Mouse (Mus musculus) bone marrow macrophage, adult 2 months (primary cell): ENCODE measurements at regions not wholly inside any gene's neighbourhood (a gene's known extent, or its start where the extent isn't known, plus 50 kb on each side); places are given as distances from the start of the nearest gene placed in this dataset.

Experiments
- H3K27ac ChIP-seq: 2 replicates; pipeline ENCODE4 v1.5.1; 2012; ENCODE audit warnings: low read depth, low read length; ENCODE audit not compliant: insufficient read depth
- H3K4me1 ChIP-seq: 2 replicates; pipeline ENCODE4 v1.6.1; 2012; ENCODE audit warnings: low read length; ENCODE audit not compliant: control insufficient read depth, insufficient read depth
- H3K4me3 ChIP-seq: 2 replicates; pipeline ENCODE4 v1.5.1; 2012; ENCODE audit warnings: mild to moderate bottlenecking, low read length, moderate library complexity; ENCODE audit not compliant: insufficient read depth
- CTCF ChIP-seq: IDR thresholded peaks from 2 replicates; pipeline ENCODE4 v1.5.1; 2012; ENCODE audit warnings: low read depth, mild to moderate bottlenecking, low read length, moderate library complexity
- POLR2A ChIP-seq: IDR thresholded peaks from 2 replicates; pipeline ENCODE4 v1.6.1; 2012; ENCODE audit warnings: mild to moderate bottlenecking, low read depth, low read length, borderline replicate concordance

GRCm38 (mm10) chr15:59954345-59954744 lies 62.1 kb downstream of the 4933412E24Rik start:
- H3K27ac ChIP-seq, result no peak overlapping the region
- TF ChIP-seq POLR2A, result no peak
- no peak for TF ChIP-seq CTCF
- peaks cover 7% of the 10 kb centered on the region for H3K4me1 ChIP-seq
- H3K4me3 ChIP-seq, result no peak overlapping the region

DNA sequence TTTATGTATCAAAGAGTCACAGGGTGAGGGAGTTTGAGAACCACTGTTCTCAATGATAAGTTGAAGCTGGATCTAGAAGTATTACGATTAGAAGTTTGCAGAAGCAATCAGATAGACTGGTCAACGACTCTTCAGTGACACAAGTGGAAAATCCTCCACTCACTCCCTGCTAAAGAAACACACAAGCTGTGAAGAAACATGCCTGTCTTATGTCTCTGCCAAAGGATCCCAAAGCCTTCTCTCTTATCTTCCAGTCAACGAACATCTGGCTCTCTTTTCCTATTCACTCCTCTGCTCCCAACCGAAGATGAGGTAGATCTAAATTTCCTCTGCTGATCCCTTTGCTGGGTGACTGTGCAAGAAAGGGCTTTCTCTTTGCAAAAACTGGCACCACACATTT lies 62.6 kb downstream of the 4933412E24Rik start:
- TF ChIP-seq POLR2A (no peak), CTCF (no peak)
- no peak overlapping the region for H3K4me3 ChIP-seq
- H3K27ac ChIP-seq, result no peak overlapping the region
- peaks cover 7% of the 10 kb centered on the region for H3K4me1 ChIP-seq

DNA sequence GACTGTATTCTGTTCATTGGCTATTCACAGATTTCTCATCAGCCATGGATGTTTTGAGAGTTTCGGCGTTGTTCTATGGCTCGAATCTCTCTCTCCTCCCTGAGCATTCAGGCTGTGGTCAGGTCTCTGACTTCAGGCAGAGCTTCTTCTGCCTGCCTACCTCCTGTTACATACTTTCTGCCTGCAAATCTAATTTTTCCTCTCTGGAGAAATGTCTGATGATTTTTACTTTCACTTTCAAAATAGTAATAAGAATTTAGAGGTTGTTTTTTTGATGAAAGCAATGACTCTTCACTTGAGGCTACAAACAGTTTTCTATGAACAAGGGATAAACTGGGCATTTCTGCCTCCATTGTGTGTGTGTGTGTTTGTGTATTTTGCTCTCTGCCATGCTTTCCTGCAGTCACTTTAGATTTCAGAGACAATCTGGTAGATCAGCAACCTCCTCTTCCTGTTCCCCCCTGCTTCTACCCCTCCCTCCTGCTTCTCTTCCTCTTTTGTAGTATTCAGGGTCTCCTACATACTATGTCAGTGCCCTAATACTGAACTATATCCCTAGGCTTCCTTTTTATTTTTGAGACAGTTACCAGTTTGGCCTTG lies 65.7 kb downstream of the 4933412E24Rik start:
- no peak for TF ChIP-seq CTCF
- no peak for TF ChIP-seq POLR2A
- Histone ChIP-seq H3K27ac (peak overlapping the region; percentile 51), H3K4me1 (peaks cover 7% of the 10 kb centered on the region), H3K4me3 (peak overlapping the region; percentile 49)

DNA sequence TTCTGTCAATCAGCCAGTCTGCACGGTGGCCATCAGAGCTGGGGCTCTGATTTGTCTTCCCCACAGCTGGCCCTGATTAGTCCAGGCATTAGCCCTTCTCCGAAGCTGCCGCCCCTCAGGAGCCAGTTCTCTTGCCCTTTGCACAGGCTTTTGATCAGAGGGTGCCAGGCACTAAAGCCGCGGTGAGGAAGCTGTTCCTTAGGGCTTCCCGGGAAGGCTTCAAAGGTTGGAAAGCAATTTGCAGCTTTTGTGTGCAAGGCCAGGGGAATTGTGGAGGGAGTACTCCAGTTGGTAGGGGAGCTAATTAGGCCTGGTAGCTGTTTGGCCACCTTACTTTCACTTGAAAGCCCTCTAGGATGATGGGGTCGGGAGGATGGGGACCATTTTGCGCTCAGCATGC lies 71.2 kb downstream of the 4933412E24Rik start:
- TF ChIP-seq POLR2A (no peak), CTCF (no peak)
- H3K27ac ChIP-seq, result no peak overlapping the region
- peaks cover 3% of the 10 kb centered on the region for H3K4me1 ChIP-seq
- no peak overlapping the region for H3K4me3 ChIP-seq

DNA sequence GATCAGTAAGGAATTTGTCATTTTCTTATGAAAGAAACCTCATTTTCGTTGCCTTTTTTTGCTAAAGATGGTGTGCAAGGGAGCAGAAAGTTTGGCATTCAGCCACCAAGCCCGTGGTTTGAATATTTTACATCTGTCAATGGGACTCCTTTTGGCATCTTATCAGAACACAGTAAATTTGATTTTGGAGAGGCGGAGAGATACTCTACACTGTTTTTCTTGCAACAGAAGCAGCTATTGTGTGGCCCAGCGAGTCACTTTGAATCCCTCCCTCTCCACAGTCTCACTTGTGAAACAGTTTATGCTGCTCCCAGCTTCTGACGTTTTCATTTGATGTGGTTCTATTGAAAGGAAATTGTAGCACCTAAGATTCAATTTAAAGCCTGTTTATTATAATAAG lies 79.9 kb downstream of the 4933412E24Rik start:
- H3K27ac ChIP-seq, result no peak overlapping the region
- H3K4me1 ChIP-seq, result no peaks in the 10 kb centered on the region
- TF ChIP-seq CTCF, result no peak
- no peak for TF ChIP-seq POLR2A
- no peak overlapping the region for H3K4me3 ChIP-seq

GRCm38 (mm10) chr15:59913860-59914259 lies 102.6 kb downstream of the 4933412E24Rik start:
- H3K27ac ChIP-seq, result no peak overlapping the region
- no peak overlapping the region for H3K4me3 ChIP-seq
- no peak for TF ChIP-seq POLR2A
- no peak for TF ChIP-seq CTCF
- H3K4me1 ChIP-seq, result no peaks in the 10 kb centered on the region

DNA sequence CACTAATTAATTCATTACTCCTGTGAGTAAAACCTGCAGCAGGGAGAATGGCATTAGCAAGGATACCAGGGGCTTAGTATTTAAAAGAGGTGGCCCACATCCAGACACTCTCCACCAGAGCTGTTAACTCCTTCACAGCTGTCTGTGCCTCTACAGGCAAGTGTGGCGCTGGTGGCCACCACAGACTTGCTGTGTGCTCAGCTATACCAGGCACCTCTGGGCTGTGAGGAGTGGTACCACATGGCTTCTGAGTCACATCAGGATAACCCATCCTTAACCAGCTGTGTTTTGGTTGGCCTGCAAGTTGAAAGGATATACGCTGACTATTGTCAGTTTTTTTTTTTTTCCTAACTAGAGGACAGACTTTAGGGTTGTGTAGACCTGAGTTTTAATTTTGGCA lies 108.1 kb downstream of the 4933412E24Rik start:
- no peak for TF ChIP-seq POLR2A
- no peak for TF ChIP-seq CTCF
- Histone ChIP-seq H3K4me1 (peaks cover 3% of the 10 kb centered on the region), H3K27ac (no peak overlapping the region), H3K4me3 (no peak overlapping the region)

DNA sequence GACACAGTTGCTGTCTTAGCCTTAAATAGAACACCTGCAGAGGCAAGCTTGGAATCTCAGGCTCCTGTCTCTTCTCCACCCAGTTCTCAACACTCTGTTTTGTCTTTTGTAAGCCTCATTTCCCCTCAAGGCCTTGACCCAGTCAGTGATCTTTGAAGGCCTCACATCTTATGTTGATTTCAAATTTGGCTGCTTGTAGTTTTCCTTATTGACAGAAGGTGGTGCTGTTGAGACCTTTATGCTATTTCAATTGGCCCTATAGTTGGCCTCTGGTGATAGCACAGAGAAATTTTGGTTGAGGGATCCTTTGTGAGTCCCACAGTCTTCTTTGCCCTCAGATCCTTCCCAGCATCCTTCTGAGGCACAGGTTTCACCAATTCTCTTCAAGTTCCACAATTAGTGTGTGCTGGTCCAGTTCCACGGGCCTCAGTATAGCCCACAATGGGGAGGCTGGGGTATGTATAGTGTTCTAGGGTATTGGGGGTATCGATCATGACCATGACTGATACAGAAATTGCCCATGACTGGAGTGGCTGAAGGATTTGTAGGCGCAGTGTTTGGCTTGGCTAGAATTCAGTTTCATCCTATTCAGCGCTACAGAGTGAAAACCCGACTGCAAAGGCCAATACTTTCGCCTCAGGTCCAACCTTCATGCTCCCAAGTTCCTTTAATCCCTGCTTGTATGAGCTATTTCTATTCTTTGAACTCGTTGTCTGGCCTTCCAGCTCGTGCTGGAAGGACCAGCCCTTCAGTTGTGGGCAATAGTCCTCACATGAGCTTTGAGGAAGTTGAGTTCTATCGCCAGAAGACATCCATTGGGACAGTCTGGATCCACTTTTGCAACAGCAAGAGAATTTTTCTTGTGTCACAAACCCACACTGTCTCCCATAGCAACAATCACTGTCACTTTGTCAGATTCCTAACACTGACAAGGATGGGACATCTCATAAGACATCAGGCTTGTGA lies 110.3 kb downstream of the 4933412E24Rik start:
- no peak for TF ChIP-seq POLR2A
- TF ChIP-seq CTCF, result no peak
- Histone ChIP-seq H3K4me1 (peaks cover 3% of the 10 kb centered on the region), H3K27ac (no peak overlapping the region), H3K4me3 (no peak overlapping the region)

- TF ChIP-seq CTCF (no peak), POLR2A (no peak)
- no peak overlapping the region for H3K4me3 ChIP-seq
- peaks cover 3% of the 10 kb centered on the region for H3K4me1 ChIP-seq
- H3K27ac ChIP-seq, result no peak overlapping the region
These were observed 111.7 kb downstream of the 4933412E24Rik start for GRCm38 (mm10) chr15:59904741-59905140.

DNA sequence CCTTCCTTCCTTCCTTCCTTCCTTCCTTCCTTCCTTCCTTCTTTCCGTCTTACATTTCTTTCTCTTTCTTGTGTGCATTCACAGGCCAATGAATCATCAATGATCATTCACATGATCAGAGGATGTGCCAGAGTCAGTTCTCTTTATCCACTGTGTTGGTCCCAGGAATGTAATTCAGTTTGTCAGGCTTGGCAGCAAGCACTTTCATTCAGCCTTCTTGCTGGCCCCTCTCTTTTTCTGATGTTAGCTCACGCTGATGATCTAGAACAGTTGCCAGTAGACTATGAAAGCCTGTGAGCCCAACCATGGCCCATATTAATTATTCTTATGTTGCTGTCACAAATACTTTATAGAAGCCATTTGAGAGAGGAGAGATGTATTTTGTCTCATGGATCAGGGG lies 127.4 kb downstream of the 4933412E24Rik start:
- TF ChIP-seq POLR2A, result no peak
- no peak for TF ChIP-seq CTCF
- Histone ChIP-seq H3K27ac (no peak overlapping the region), H3K4me3 (no peak overlapping the region), H3K4me1 (peaks cover 8% of the 10 kb centered on the region)
